Mouse (Mus musculus) neural tube, embryonic 13.5 days (tissue): Measurements from ENCODE around the gene Cul7. TPM values are rescaled to one million over a fixed set of nuclear protein-coding genes. Genes with fewer than 3 reads are reported as not detected.

Source experiments
- ATAC-seq: fragments of 200-750 bp; cut with Nextera tagmentation; 2 replicates; pipeline ENCODE4 v1.8.0; 2017; ENCODE audit warnings: low read depth, mild to moderate bottlenecking, moderate TSS enrichment, moderate library complexity
- H3K27ac ChIP-seq: fragments of 300-500 bp; sonication (generic); replicated peaks from 2 replicates; pipeline ENCODE4 v1.5.1; 2015; ENCODE audit warnings: moderate library complexity, mild to moderate bottlenecking, inconsistent platforms
- H3K27me3 ChIP-seq: fragments of 300-500 bp; sonication (generic); 2 replicates; pipeline ENCODE4 v1.6.1; 2015; ENCODE audit warnings: mild to moderate bottlenecking, inconsistent platforms
- H3K36me3 ChIP-seq: fragments of 300-500 bp; sonication (generic); 2 replicates; pipeline ENCODE4 v1.6.1; 2015; ENCODE audit warnings: mild to moderate bottlenecking, inconsistent platforms
- H3K4me1 ChIP-seq: fragments of 300-500 bp; sonication (generic); replicated peaks from 2 replicates; pipeline ENCODE4 v1.6.1; 2015; ENCODE audit warnings: inconsistent platforms
- H3K4me2 ChIP-seq: fragments of 300-500 bp; sonication (generic); 2 replicates; pipeline ENCODE4 v1.6.1; 2015; ENCODE audit warnings: inconsistent platforms, mild to moderate bottlenecking, moderate library complexity
- H3K4me3 ChIP-seq: fragments of 300-500 bp; sonication (generic); 2 replicates; pipeline ENCODE4 v1.5.1; 2015; ENCODE audit warnings: mild to moderate bottlenecking, inconsistent platforms
- H3K9ac ChIP-seq: fragments of 300-500 bp; sonication (generic); 2 replicates; pipeline ENCODE4 v1.6.1; 2015; ENCODE audit warnings: moderate library complexity, mild to moderate bottlenecking, inconsistent platforms
- H3K9me3 ChIP-seq: fragments of 300-500 bp; sonication (generic); 2 replicates; pipeline ENCODE4 v1.6.1; 2016; ENCODE audit warnings: inconsistent platforms
- WGBS: fragments of 180-500 bp; shearing (Covaris S2); methylation state at CpG from one replicate; pipeline ENCODE4 v1.1.7; 2015; 5-methylcytosine and 5-hydroxymethylcytosine counted together
- polyA plus RNA-seq: library from polyadenylated mRNA; unstranded; fragments of >200 nt; fragmentation: Nextera tagmentation; extraction: Ambion mirVana; gene quantifications from 2 replicates; pipeline ENCODE4 v1.2.1, GENCODE M21; 2015

The Cul7 gene
- polyA plus RNA-seq, 1 experiment from 2014 or later, result 40.0 TPM

DNA sequence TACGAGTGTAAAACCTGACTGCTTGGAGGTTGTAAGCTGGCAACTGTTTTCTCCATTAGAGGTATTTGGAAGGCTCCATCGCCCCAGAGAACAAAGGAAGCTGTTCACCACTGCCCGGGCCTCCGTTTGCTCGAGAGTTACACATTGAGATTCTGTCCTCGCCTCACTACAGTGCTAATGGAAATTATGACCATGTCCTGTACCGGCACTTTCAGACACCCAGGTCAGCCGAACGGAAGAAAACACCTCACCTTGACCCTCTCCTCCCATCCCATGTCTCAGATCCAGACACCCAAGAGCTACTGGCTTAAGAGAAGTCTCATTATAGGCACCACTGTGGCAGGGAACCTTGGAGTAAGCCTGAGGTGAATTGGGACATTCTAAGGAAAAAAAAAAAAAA is 63.7 kb downstream of the Cul7 start:
- peaks cover 36% of the 10 kb centered on the region for H3K36me3 ChIP-seq
- WGBS, result 82% methylated on average over 9 of the region's 9 CpGs
- H3K4me2 ChIP-seq, result no peak overlapping the region
- peaks cover 21% of the 10 kb centered on the region for H3K4me1 ChIP-seq
- H3K9me3 ChIP-seq, result no peaks in the 10 kb centered on the region
- no peak overlapping the region for H3K27ac ChIP-seq
- H3K9ac ChIP-seq, result no peak overlapping the region
- H3K4me3 ChIP-seq, result no peak overlapping the region
- no peak for ATAC-seq
- no peaks in the 10 kb centered on the region for H3K27me3 ChIP-seq

Other genes with a start within 250 kb of the Cul7 start
- gene Crip3, start 221.4 kb upstream of the Cul7 start, polyA plus RNA-seq, result 0.96 and 1.5 TPM in 2 replicates
- gene Slc22a7, start 211.9 kb upstream of the Cul7 start, polyA plus RNA-seq, result not detected in 2 replicates
- 6.0 and 6.9 TPM in 2 replicates for gene Ttbk1, start 162.7 kb upstream of the Cul7 start, polyA plus RNA-seq
- gene Dnph1, start 153.6 kb upstream of the Cul7 start, polyA plus RNA-seq, result 19.0 and 19.2 TPM in 2 replicates
- 16.4 and 17.0 TPM in 2 replicates for gene Cul9, start 103.9 kb upstream of the Cul7 start, polyA plus RNA-seq
- 4.7 and 5.4 TPM in 2 replicates for gene Srf, start 94.2 kb upstream of the Cul7 start, polyA plus RNA-seq
- gene Ptk7, start 20.8 kb upstream of the Cul7 start, polyA plus RNA-seq, result 38.7 and 41.3 TPM in 2 replicates
- gene Klc4, start 4.3 kb upstream of the Cul7 start, polyA plus RNA-seq, result 41.8 and 45.3 TPM in 2 replicates
- 63.2 and 70.1 TPM in 2 replicates for gene Mrpl2, start 4.1 kb upstream of the Cul7 start, polyA plus RNA-seq
- gene Rrp36, start 24.0 kb downstream of the Cul7 start, polyA plus RNA-seq, result 47.7 and 53.5 TPM in 2 replicates
- gene Mea1, start 28.5 kb downstream of the Cul7 start, polyA plus RNA-seq, result 233 and 260 TPM in 2 replicates
- gene Klhdc3, start 30.6 kb downstream of the Cul7 start, polyA plus RNA-seq, result 154 and 155 TPM in 2 replicates
- 78.7 and 81.6 TPM in 2 replicates for gene Ppp2r5d, start 54.8 kb downstream of the Cul7 start, polyA plus RNA-seq
- gene Pex6, start 61.1 kb downstream of the Cul7 start, polyA plus RNA-seq, result 23.2 and 24.8 TPM in 2 replicates
- 1.1 and 1.8 TPM in 2 replicates for gene Gnmt, start 78.8 kb downstream of the Cul7 start, polyA plus RNA-seq
- gene Cnpy3, start 101.9 kb downstream of the Cul7 start, polyA plus RNA-seq, result 60.9 and 63.4 TPM in 2 replicates
- gene Ptcra, start 113.4 kb downstream of the Cul7 start, polyA plus RNA-seq, result 0.39 TPM in 1 of 2 replicates, not detected in the other
- gene 2310039H08Rik, start 122.3 kb downstream of the Cul7 start, polyA plus RNA-seq, result 47.3 and 56.2 TPM in 2 replicates
- 93.4 and 108 TPM in 2 replicates for gene Rpl7l1, start 132.3 kb downstream of the Cul7 start, polyA plus RNA-seq
- gene Bicral, start 208.1 kb downstream of the Cul7 start, polyA plus RNA-seq, result 6.5 and 9.4 TPM in 2 replicates
- gene Tbcc, start 240.3 kb downstream of the Cul7 start, polyA plus RNA-seq, result 70.7 and 75.4 TPM in 2 replicates